Mouse (Mus musculus) liver, embryonic 12.5 days (tissue): ENCODE results near the gene Vpreb2. TPM values are rescaled to one million over a fixed set of nuclear protein-coding genes. Genes with fewer than 3 reads are reported as not detected.
"Not testable (repeated sequence)": the region's sequence is repeated elsewhere in the genome, so short reads cannot be mapped to it uniquely, and the experiment has no call there.

Experiments
- ATAC-seq: fragments of 200-750 bp; cut with Nextera tagmentation; 2 replicates; pipeline ENCODE4 v1.8.0; 2017; ENCODE audit warnings: moderate number of reproducible peaks, mild to moderate bottlenecking, moderate library complexity
- H3K27ac ChIP-seq: fragments of 300-500 bp; sonication (generic); 2 replicates; pipeline ENCODE4 v1.5.1; 2016; ENCODE audit warnings: mild to moderate bottlenecking
- H3K27me3 ChIP-seq: fragments of 300-500 bp; sonication (generic); replicated peaks from 2 replicates; pipeline ENCODE4 v1.6.1; 2016; ENCODE audit warnings: mild to moderate bottlenecking, moderate library complexity
- H3K36me3 ChIP-seq: fragments of 300-500 bp; sonication (generic); 2 replicates; pipeline ENCODE4 v1.6.1; 2016; ENCODE audit warnings: mild to moderate bottlenecking, moderate library complexity
- H3K4me1 ChIP-seq: fragments of 300-500 bp; sonication (generic); 2 replicates; pipeline ENCODE4 v1.6.1; 2016
- H3K4me2 ChIP-seq: fragments of 300-500 bp; sonication (generic); 2 replicates; pipeline ENCODE4 v1.6.1; 2016; ENCODE audit warnings: mild to moderate bottlenecking, moderate library complexity
- H3K4me3 ChIP-seq: fragments of 300-500 bp; sonication (generic); 2 replicates; pipeline ENCODE4 v1.5.1; 2016; ENCODE audit warnings: mild to moderate bottlenecking, moderate library complexity
- H3K9ac ChIP-seq: fragments of 300-500 bp; sonication (generic); 2 replicates; pipeline ENCODE4 v1.6.1; 2016; ENCODE audit warnings: mild to moderate bottlenecking, moderate library complexity
- H3K9me3 ChIP-seq: fragments of 300-500 bp; sonication (generic); replicated peaks from 2 replicates; pipeline ENCODE4 v1.6.1; 2016; ENCODE audit warnings: mild to moderate bottlenecking, moderate library complexity
- WGBS: fragments of 180-500 bp; shearing (Covaris S2); methylation state at CpG from one replicate; pipeline ENCODE4 v1.1.7; 2016; ENCODE audit not compliant: insufficient replicate concordance; 5-methylcytosine and 5-hydroxymethylcytosine counted together
- polyA plus RNA-seq: library from polyadenylated mRNA; unstranded; fragments of >200 nt; fragmentation: Nextera tagmentation; extraction: Ambion mirVana; gene quantifications from 2 replicates; pipeline ENCODE4 v1.2.1, GENCODE M21; 2016

Gene Vpreb2
- polyA plus RNA-seq, 1 experiment from 2014 or later = not detected

GRCm38 (mm10) chr16:17950068-17950467, 30.2 kb upstream of the Vpreb2 start:
- Histone ChIP-seq H3K4me1 (0 out of 2 replicates have a peak, but pooled peaks cover 3% of the 10 kb centered on the region), H3K4me2 (no peak overlapping the region), H3K36me3 (no peaks in the 10 kb centered on the region), H3K27ac (no peak overlapping the region), H3K9me3 (no peaks in the 10 kb centered on the region), H3K9ac (no peak overlapping the region), H3K27me3 (0 out of 2 replicates have a peak, but pooled peaks cover 4% of the 10 kb centered on the region), H3K4me3 (no peak overlapping the region)
- 61% methylated on average over 4 of the region's 4 CpGs for WGBS
- no peak for ATAC-seq

GRCm38 (mm10) chr16:17951618-17952017, 28.6 kb upstream of the Vpreb2 start:
- H3K4me3 ChIP-seq = no peak overlapping the region
- no peak overlapping the region for H3K27ac ChIP-seq
- H3K27me3 ChIP-seq = 0 out of 2 replicates have a peak, but pooled peaks cover 4% of the 10 kb centered on the region
- H3K9me3 ChIP-seq = no peaks in the 10 kb centered on the region
- no peak for ATAC-seq
- H3K4me2 ChIP-seq = no peak overlapping the region
- no peak overlapping the region for H3K9ac ChIP-seq
- H3K4me1 ChIP-seq = 0 out of 2 replicates have a peak, but pooled peaks cover 3% of the 10 kb centered on the region
- H3K36me3 ChIP-seq = no peaks in the 10 kb centered on the region
- WGBS = 58% methylated on average over 4 of the region's 4 CpGs

- H3K36me3 ChIP-seq, H3K27me3 ChIP-seq, H3K27ac ChIP-seq, H3K4me1 ChIP-seq, ATAC-seq, H3K9me3 ChIP-seq, H3K9ac ChIP-seq, H3K4me2 ChIP-seq, H3K4me3 ChIP-seq: not testable (repeated sequence)
- WGBS = 91% methylated on average over 17 of the region's 17 CpGs
Measured at GRCm38 (mm10) chr16:17956052-17956638, 24.1 kb upstream of the Vpreb2 start.

GRCm38 (mm10) chr16:17962091-17962490, 18.1 kb upstream of the Vpreb2 start:
- Histone ChIP-seq H3K4me1 (no peaks in the 10 kb centered on the region), H3K4me3 (no peak overlapping the region), H3K27ac (no peak overlapping the region), H3K9me3 (no peaks in the 10 kb centered on the region), H3K36me3 (no peaks in the 10 kb centered on the region), H3K4me2 (no peak overlapping the region), H3K27me3 (peaks cover 4% of the 10 kb centered on the region; the same call in 1 of the 2 replicates), H3K9ac (no peak overlapping the region)
- WGBS = 61% methylated on average over 7 of the region's 7 CpGs
- ATAC-seq = no peak

- Histone ChIP-seq H3K27ac (no peak overlapping the region), H3K27me3 (no peaks in the 10 kb centered on the region), H3K9me3 (no peaks in the 10 kb centered on the region), H3K4me2 (no peak overlapping the region), H3K36me3 (no peaks in the 10 kb centered on the region), H3K4me1 (no peaks in the 10 kb centered on the region), H3K4me3 (no peak overlapping the region), H3K9ac (no peak overlapping the region)
- ATAC-seq = no peak
- WGBS = 57% methylated on average over 5 of the region's 5 CpGs
Measured at GRCm38 (mm10) chr16:17971853-17972252, 8.4 kb upstream of the Vpreb2 start.

GRCm38 (mm10) chr16:17977840-17978239, 2.4 kb upstream of the Vpreb2 start:
- ATAC-seq, H3K4me1 ChIP-seq, H3K9me3 ChIP-seq, H3K27ac ChIP-seq, H3K4me3 ChIP-seq, H3K4me2 ChIP-seq, H3K36me3 ChIP-seq, H3K9ac ChIP-seq, H3K27me3 ChIP-seq: not testable (repeated sequence)
- 55% methylated on average over 7 of the region's 7 CpGs for WGBS

- peak; percentile 46; the same call in 1 of the 2 replicates for ATAC-seq
- peaks cover 14% of the 10 kb centered on the region for H3K4me1 ChIP-seq
- H3K27me3 ChIP-seq = 0 out of 2 replicates have a peak, but pooled peaks cover 8% of the 10 kb centered on the region
- whole genome bisulfite sequencing = 21% methylated on average over 2 of the region's 2 CpGs
- H3K4me3 ChIP-seq = no peak overlapping the region
- no peak overlapping the region for H3K9ac ChIP-seq
- no peak overlapping the region for H3K4me2 ChIP-seq
- H3K27ac ChIP-seq = no peak overlapping the region
- H3K9me3 ChIP-seq = no peaks in the 10 kb centered on the region
- H3K36me3 ChIP-seq = no peaks in the 10 kb centered on the region
Measured at GRCm38 (mm10) chr16:17983201-17983600, 3.0 kb downstream of the Vpreb2 start.

GRCm38 (mm10) chr16:17984231-17984630, 4.0 kb downstream of the Vpreb2 start:
- H3K4me1 ChIP-seq = peaks cover 14% of the 10 kb centered on the region
- no peak overlapping the region for H3K27ac ChIP-seq

GRCm38 (mm10) chr16:17985078-17985477, 4.8 kb downstream of the Vpreb2 start:
- Histone ChIP-seq H3K9me3 (peaks cover 4% of the 10 kb centered on the region), H3K27ac (no peak overlapping the region), H3K36me3 (no peaks in the 10 kb centered on the region), H3K4me2 (no peak overlapping the region), H3K4me1 (peaks cover 14% of the 10 kb centered on the region), H3K27me3 (no peaks in the 10 kb centered on the region), H3K4me3 (no peak overlapping the region), H3K9ac (no peak overlapping the region)
- 42% methylated on average over 5 of the region's 5 CpGs for WGBS
- no peak for ATAC-seq

More at GRCm38 (mm10) chr16:17984231-17984630, 4.0 kb downstream of the Vpreb2 start:
- no peaks in the 10 kb centered on the region for H3K36me3 ChIP-seq
- no peak overlapping the region for H3K9ac ChIP-seq
- no peaks in the 10 kb centered on the region; the same call in 1 of the 2 replicates for H3K9me3 ChIP-seq
- ATAC-seq = no peak
- H3K4me2 ChIP-seq = no peak overlapping the region
- no peak overlapping the region for H3K4me3 ChIP-seq
- 54% methylated on average over 5 of the region's 5 CpGs for WGBS
- 0 out of 2 replicates have a peak, but pooled peaks cover 2% of the 10 kb centered on the region for H3K27me3 ChIP-seq

GRCm38 (mm10) chr16:17986456-17987132, 6.4 kb downstream of the Vpreb2 start:
- H3K4me2 ChIP-seq = no peak overlapping the region
- no peaks in the 10 kb centered on the region for H3K27me3 ChIP-seq
- peaks cover 14% of the 10 kb centered on the region for H3K9me3 ChIP-seq
- no peaks in the 10 kb centered on the region for H3K36me3 ChIP-seq
- ATAC-seq = no peak
- no peak overlapping the region for H3K27ac ChIP-seq
- H3K9ac ChIP-seq = no peak overlapping the region
- H3K4me1 ChIP-seq = peaks cover 14% of the 10 kb centered on the region
- 40% methylated on average over 10 of the region's 10 CpGs for WGBS
- H3K4me3 ChIP-seq = no peak overlapping the region

GRCm38 (mm10) chr16:17987703-17988102, 7.5 kb downstream of the Vpreb2 start:
- H3K27me3 ChIP-seq = no peaks in the 10 kb centered on the region
- no peak overlapping the region for H3K9ac ChIP-seq
- WGBS = 59% methylated on average over 1 of the region's 1 CpGs
- ATAC-seq = 0 out of 2 replicates have a peak, but pooled peaks have one; percentile 18
- peaks cover 14% of the 10 kb centered on the region for H3K4me1 ChIP-seq
- no peak overlapping the region for H3K27ac ChIP-seq
- H3K9me3 ChIP-seq = peaks cover 23% of the 10 kb centered on the region
- no peak overlapping the region for H3K4me3 ChIP-seq
- no peak overlapping the region for H3K4me2 ChIP-seq
- H3K36me3 ChIP-seq = no peaks in the 10 kb centered on the region

- H3K9ac ChIP-seq, H3K4me1 ChIP-seq, ATAC-seq, H3K27me3 ChIP-seq, H3K27ac ChIP-seq, H3K36me3 ChIP-seq, H3K4me2 ChIP-seq, H3K4me3 ChIP-seq: not testable (repeated sequence)
- H3K9me3 ChIP-seq = peaks cover 23% of the 10 kb centered on the region
- 83% methylated on average over 16 of the region's 16 CpGs for WGBS
Measured at GRCm38 (mm10) chr16:17992321-17992720, 12.1 kb downstream of the Vpreb2 start.
